Mouse (Mus musculus) liver, postnatal 0 days (tissue): ENCODE results near the gene Gm2696.

Experiments used
- CTCF ChIP-seq: sonication (generic); IDR thresholded peaks from 2 replicates; pipeline ENCODE4 v1.5.1; 2016; ENCODE audit warnings: antibody characterized with exemption, low read depth
- EP300 ChIP-seq: IDR thresholded peaks from 2 replicates; pipeline ENCODE4 v1.6.1; 2016; ENCODE audit warnings: antibody characterized with exemption, low read depth, mild to moderate bottlenecking

GRCm38 (mm10) chr10:77852559-77852958 is 38.1 kb downstream of the Gm2696 start, which contains the start of gene Gm10318:
- no peak for TF ChIP-seq EP300
- TF ChIP-seq CTCF, result no peak
